Mouse (Mus musculus) layer of hippocampus, adult 18-20 months (tissue): ENCODE results near the gene Tap2. TPM values are rescaled to one million over a fixed set of nuclear protein-coding genes. Genes with fewer than 3 reads are reported as not detected.

Source experiments
- DNase-seq, 2 experiments: peaks; one replicate each; pipeline ENCODE4 v3.0.0; 2022; ENCODE audit warnings: low spot score in 2 of 2
- total RNA-seq, 2 experiments: library from RNA; stranded (reverse); gene quantifications; 2 replicates each; pipeline ENCODE4 v1.2.3; 2021

Tap2 gene
- total RNA-seq, 2 experiments from 2014 or later = 8.4 to 12.8 TPM

DNA sequence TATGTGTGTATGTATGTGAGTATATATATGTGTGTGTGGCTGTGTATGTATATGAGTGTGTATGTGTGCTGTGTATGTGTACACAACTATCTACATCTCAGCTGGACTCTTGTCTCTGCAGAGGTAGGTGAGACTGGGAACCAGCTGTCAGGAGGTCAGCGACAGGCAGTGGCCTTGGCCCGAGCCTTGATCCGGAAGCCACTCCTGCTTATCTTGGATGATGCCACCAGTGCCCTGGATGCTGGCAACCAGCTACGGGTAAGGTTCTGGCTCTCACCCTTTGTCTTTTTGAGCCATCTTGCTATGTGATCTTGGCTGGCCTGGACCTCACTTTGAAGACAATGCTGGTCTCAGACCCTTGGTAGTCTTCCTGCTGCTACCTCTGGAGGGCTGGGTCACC lies 8.6 kb upstream of the Tap2 start:
- DNase-seq = no peak

DNA sequence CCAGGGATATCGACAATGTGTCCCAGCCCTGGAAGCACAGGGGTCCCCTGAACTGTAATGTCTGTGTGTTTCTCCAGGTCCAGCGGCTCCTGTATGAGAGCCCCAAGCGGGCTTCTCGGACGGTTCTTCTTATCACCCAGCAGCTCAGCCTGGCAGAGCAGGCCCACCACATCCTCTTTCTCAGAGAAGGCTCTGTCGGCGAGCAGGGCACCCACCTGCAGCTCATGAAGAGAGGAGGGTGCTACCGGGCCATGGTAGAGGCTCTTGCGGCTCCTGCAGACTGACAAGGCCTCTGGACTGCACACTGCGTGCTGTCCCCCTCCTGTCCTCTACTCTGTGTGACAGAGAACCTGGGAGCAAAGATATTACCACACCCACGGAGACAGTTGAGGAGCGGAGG lies 6.8 kb upstream of the Tap2 start:
- no peak for DNase-seq

DNA sequence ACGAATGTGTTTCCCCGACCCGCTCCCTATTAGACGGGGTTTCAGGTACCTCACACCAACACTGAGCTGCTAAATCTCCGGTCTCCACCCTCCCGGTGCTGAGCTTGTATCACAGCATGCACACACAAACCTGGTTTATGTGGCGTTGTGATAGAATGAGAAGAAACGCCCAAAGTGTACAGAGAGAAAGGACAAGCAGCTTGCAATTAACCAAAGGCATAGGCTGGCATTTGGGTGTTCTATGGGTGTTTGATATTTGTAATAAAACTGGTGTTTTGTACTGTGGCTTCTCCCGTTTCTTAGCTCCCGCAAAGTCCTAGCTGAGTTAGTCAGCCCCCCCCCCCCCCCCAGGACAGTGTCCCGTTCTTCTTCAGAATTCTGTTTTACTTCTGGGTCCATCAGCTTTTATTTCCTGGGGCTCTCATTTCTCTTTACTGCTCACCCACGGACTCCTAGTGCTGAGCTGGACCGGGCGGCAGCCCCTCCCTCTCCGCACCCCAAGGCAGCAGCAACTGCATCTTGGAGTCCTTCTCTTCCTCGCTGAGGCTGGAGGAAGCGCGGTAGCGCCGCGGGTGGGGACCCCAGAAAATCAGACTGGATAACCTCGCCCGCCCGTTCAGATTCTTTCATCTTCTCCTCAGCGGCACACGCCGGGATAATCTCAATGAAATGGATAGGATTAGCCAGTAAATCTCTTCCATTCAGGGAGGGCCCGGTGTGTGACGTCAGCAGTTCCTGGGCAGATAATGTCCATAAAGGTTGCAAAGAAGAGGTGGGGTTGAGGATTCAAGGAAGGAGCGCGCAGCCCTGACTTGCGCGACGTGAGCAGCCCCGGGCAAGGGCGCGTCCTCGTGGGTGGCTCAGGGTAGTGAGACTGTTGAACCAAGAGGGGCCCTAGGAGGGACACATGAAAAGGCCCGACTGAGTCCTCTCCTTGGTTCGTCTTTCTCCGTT lies 6.1 kb upstream of the Tap2 start, which contains the start of gene Psmb8:
TSS of gene Psmb8 (plus strand) at position 781 of the 954 bp plus-strand sequence.
- DNase-seq = peak; percentile 79 to 90

DNA sequence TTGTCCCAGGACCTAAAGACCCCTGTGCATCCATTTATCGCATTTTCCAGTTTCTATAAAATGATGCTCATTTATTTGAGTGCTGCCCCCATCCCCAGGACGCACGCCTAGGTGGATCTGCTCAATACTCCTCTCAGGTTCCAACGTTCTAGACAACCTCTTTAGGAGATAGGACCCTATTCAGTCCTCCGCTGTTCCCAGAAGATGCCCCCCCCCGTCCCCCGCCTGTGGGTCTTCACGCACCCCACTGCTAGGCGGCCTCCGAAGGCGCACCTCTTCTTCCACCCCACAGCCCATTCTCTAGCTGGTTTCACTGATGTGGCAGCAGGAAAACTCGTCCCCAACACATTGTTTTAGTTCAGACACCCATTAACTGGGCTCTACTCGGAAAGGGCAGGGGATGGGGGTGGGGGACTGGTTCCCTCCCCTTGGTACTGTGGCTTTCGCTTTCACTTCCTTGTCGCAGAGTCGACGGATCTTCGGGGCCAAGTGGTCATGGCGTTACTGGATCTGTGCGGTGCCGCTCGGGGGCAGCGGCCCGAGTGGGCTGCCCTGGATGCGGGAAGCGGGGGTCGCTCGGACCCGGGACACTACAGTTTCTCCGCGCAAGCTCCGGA lies 5.3 kb upstream of the Tap2 start:
- DNase-seq = no peak

GRCm38 (mm10) chr17:34198521-34198912 lies 4.8 kb upstream of the Tap2 start:
- no peak for DNase-seq

- DNase-seq = no peak
These were observed 4.2 kb upstream of the Tap2 start for GRCm38 (mm10) chr17:34199050-34199619.

GRCm38 (mm10) chr17:34200047-34200446 lies 3.3 kb upstream of the Tap2 start:
- no peak for DNase-seq

DNA sequence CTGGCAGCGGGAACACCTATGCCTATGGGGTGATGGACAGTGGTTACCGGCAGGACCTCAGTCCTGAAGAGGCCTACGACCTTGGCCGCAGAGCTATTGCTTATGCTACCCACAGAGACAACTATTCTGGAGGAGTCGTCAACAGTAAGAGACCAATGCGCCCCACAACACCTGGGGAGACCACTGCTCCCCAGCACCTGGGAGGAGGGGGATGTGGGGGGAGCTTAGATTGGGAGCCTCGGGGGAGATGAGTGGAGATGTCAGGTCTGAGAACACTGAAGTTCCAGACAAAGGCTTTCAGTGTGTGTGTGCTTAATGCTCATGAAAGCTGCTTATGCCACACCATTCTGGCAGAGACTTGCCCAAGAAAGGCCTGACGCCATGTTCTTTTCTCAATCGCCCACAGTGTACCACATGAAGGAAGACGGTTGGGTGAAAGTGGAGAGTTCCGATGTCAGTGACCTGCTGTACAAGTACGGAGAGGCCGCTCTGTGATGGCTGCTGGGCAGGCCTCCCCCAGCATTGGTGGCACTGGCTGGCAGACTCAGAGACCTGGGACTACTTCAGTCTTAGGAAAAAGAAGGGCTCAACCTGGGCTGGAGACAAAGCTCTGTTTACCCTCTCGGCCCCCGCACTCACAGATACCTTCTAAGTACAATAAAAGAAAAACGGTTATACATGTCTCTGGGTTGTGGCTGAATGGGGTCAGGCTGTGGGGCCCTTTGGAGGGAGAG lies 2.4 kb upstream of the Tap2 start:
- DNase-seq = no peak

DNA sequence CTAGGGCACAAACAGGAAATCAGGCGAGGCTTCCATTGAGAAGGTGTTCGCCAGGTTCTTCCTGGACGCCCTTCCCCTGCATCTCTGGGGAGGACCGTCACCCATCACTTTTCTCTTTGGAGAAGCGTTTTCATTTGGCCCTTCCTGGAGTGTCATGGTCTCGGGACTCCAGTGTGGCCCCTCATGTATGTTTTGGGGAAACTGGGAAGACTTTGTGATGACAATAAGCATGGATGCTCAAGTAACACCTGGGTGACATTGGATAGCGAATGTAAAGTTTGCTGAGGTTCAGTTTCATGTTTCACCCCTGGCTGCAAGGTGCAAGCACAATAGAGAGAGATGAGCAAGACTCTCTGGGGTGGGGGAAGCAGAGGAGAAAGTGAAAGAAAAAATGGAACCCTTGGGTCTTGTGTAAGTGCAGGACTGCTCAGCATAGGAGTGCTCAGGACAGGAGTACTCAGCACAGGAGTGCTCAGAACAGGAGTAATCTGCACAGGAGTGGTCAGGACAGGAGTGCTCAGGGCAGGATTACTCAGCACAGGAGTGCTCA lies 1.7 kb upstream of the Tap2 start:
- no peak for DNase-seq

GRCm38 (mm10) chr17:34202760-34203442 lies 426 bp upstream of the Tap2 start:
- DNase-seq = no peak

GRCm38 (mm10) chr17:34204303-34205010 lies 1.1 kb downstream of the Tap2 start:
- DNase-seq = peak; percentile 78 to 91

DNA sequence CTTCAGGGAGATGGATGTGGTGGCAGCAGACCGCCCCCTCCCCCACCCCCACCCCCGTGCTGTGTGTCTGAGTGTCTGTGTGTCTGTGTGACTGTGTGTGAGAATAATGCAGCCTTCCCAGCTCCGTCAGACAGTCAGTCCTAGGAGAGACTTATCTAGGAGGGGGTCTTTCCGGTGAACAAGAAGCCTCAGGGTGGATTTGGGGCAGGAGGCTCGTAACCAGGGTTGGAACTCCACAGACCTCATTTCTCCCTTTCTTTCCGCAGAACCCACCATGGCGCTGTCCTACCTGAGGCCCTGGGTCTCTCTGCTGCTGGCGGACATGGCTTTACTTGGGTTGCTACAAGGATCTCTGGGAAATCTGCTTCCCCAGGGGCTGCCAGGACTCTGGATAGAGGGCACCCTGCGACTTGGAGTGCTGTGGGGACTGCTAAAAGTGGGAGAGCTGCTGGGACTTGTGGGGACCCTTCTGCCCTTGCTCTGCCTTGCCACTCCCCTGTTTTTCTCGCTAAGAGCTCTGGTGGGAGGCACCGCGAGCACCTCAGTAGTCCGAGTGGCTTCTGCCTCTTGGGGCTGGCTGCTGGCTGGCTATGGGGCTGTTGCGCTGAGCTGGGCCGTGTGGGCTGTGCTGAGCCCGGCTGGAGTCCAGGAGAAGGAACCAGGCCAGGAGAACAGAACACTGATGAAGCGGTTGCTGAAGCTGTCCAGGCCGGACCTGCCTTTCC lies 1.9 kb downstream of the Tap2 start:
- DNase-seq = no peak

- DNase-seq = peak in 1 of 2 experiments; percentile 36
These were observed 2.4 kb downstream of the Tap2 start for GRCm38 (mm10) chr17:34205746-34206176.

GRCm38 (mm10) chr17:34206731-34207130 lies 3.4 kb downstream of the Tap2 start:
- DNase-seq = no peak

DNA sequence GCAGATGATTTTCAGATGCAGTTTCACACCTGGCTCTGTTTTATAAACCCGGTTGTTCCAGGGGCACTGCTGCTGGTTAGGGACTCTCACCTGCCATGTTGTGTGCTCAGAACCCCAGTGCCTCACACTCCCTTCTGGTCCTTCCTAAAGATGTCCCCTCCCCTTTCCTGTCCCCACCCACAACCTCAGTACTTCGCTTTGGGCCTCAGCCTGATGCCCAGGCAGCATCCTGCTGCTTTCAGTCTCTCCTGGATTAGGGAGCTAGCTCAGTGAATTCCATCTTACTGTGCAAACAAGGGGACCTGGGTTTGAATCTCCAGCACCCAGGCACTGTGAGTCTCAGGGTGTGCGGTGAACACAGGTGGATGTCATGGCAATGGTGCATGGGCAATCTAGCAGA lies 4.1 kb downstream of the Tap2 start:
- no peak for DNase-seq

- DNase-seq = no peak
These were observed 4.5 kb downstream of the Tap2 start for GRCm38 (mm10) chr17:34207866-34208265.

- DNase-seq = no peak
These were observed 5.1 kb downstream of the Tap2 start for GRCm38 (mm10) chr17:34208421-34208820.

DNA sequence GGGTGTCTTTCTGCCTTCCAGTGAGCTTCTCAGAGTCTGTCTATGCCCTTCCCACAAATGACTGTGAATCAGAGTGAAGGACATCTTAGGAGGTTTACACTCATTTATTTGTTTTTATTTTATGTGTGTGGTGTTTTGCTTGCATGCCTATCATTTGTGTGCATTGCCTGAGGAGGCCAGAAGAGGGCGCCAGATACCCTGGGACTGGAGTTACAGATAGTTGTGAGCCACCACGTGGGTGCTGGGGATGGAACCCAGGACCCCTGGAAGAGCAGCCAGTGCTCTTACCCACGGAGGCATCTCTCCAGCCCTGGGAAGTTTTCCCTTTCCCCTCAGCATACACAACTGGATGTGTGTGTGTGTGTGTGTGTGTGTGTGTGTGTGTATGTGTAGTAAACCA lies 6.4 kb downstream of the Tap2 start:
- DNase-seq = no peak

GRCm38 (mm10) chr17:34210599-34210998 lies 7.3 kb downstream of the Tap2 start:
- no peak for DNase-seq
